Comparison of ENCODE assay signal across 25 mouse cellular contexts in genomic region chr2:169910606-169911005, GRCm38 (mm10).
A peak's percentile ranks its signal among the peaks of the same experiment; 100 is the strongest.
DNase-seq lines count a peak whose midpoint lies in the region; ATAC-seq and TF ChIP-seq lines count a peak whose summit lies in the region.
"Had no signal": no experiment of that assay in that cellular context is flagged by ENCODE, and none has a peak within 500 bp of the region (broad histone marks: within the 10 kb centered on the region; RNA-seq: fewer than 3 reads in every experiment).

No protein-coding gene starts in this region.

- no peak for TF ChIP-seq EP300 in stomach, postnatal 0 days (optimal IDR thresholded peaks at IDR 0.05)

- no peak for TF ChIP-seq CTCF in stomach, postnatal 0 days (IDR thresholded peaks at IDR 0.05; ENCODE audit: low read depth)

- 0 out of 2 replicates have a peak overlapping the region, but pooled peaks have one; percentile 4 for H3K27ac ChIP-seq in limb, embryonic 10.5 days
- no peak overlapping the region for H3K27ac ChIP-seq in stomach, postnatal 0 days (replicated peaks)
- no peak overlapping the region for H3K27ac ChIP-seq in forebrain, embryonic 13.5 days
- H3K27ac ChIP-seq: embryonic facial prominence, embryonic 13.5 days; embryonic facial prominence, embryonic 15.5 days; forebrain, embryonic 10.5 days; forebrain, embryonic 12.5 days; forebrain, embryonic 15.5 days had no signal

- H3K9me3 ChIP-seq in limb, embryonic 10.5 days (replicated peaks) = no peaks in the 10 kb centered on the region
- no peaks in the 10 kb centered on the region for H3K9me3 ChIP-seq in stomach, postnatal 0 days (ENCODE audit: control insufficient read depth, low read length)
- no peaks in the 10 kb centered on the region for H3K9me3 ChIP-seq in forebrain, embryonic 13.5 days (replicated peaks)
- H3K9me3 ChIP-seq: embryonic facial prominence, embryonic 13.5 days; embryonic facial prominence, embryonic 15.5 days; forebrain, embryonic 10.5 days; forebrain, embryonic 12.5 days; forebrain, embryonic 15.5 days had no signal

- WGBS in limb, embryonic 10.5 days = 66% methylated on average over 4 of the region's 4 CpGs
- 63% methylated on average over 4 of the region's 4 CpGs for WGBS in stomach, postnatal 0 days
- WGBS in forebrain, embryonic 13.5 days = 59% methylated on average over 4 of the region's 4 CpGs

- peak; percentile 63 for DNase-seq in R1 (ENCODE audit: low read depth, low spot score)
- no peak for DNase-seq in limb, embryonic 10.5 days (ENCODE audit: low spot score)
- DNase-seq in stomach, postnatal 0 days (ENCODE audit: low spot score) = no peak
- no peak for DNase-seq in heart, postnatal 36 days
- DNase-seq in lung, postnatal 10 days = no peak
- DNase-seq: adrenal gland, adult 2 months; adrenal gland, postnatal 10 days; adrenal gland, postnatal 25 days; cerebellum, adult 11 months; cerebellum, adult 18-20 months; cerebellum, adult 8-10 months; cerebellum, adult 9-11 months; cerebellum, postnatal 14 days; cerebellum, postnatal 36 days; embryo, embryonic 11 days; forebrain, postnatal 0 days had no signal

- intact Hi-C loops in heart, postnatal 36 days (cut with DNase I) = no loop called here

- H3K9ac ChIP-seq in stomach, postnatal 0 days (ENCODE audit: low read length) = no peak overlapping the region
- H3K9ac ChIP-seq in forebrain, embryonic 13.5 days = no peak overlapping the region
- H3K9ac ChIP-seq: embryonic facial prominence, embryonic 13.5 days; embryonic facial prominence, embryonic 15.5 days; forebrain, embryonic 12.5 days; forebrain, embryonic 15.5 days; forebrain, postnatal 0 days had no signal

- no peaks in the 10 kb centered on the region for H3K27me3 ChIP-seq in limb, embryonic 10.5 days (ENCODE audit: low read depth, poor library complexity, severe bottlenecking)
- no peaks in the 10 kb centered on the region for H3K27me3 ChIP-seq in stomach, postnatal 0 days (ENCODE audit: control insufficient read depth, insufficient read depth, low read length)
- no peaks in the 10 kb centered on the region for H3K27me3 ChIP-seq in forebrain, embryonic 13.5 days
- H3K27me3 ChIP-seq: CH12.LX; embryonic facial prominence, embryonic 13.5 days; embryonic facial prominence, embryonic 15.5 days; forebrain, embryonic 12.5 days; forebrain, embryonic 15.5 days had no signal

- H3K4me2 ChIP-seq in stomach, postnatal 0 days (replicated peaks; ENCODE audit: low read depth) = no peak overlapping the region
- H3K4me2 ChIP-seq in forebrain, embryonic 13.5 days = no peak overlapping the region
- H3K4me2 ChIP-seq: embryonic facial prominence, embryonic 13.5 days; embryonic facial prominence, embryonic 15.5 days; forebrain, embryonic 12.5 days; forebrain, embryonic 15.5 days had no signal

- H3K4me1 ChIP-seq in limb, embryonic 10.5 days = peaks cover 43% of the 10 kb centered on the region
- no peaks in the 10 kb centered on the region for H3K4me1 ChIP-seq in stomach, postnatal 0 days (replicated peaks; ENCODE audit: control insufficient read depth, insufficient read depth)
- peaks cover 6% of the 10 kb centered on the region; the same call in 1 of the 2 replicates for H3K4me1 ChIP-seq in forebrain, embryonic 13.5 days

- 0 out of 2 replicates have a peak, but pooled peaks have one; percentile 47 for ATAC-seq in stomach, postnatal 0 days (ENCODE audit: low FRiP score, low TSS enrichment)
- ATAC-seq in forebrain, embryonic 13.5 days = no peak
- ATAC-seq: CD4-positive, CD25-positive, alpha-beta regulatory T cell, adult 4 months; forebrain, embryonic 15.5 days; forebrain, postnatal 0 days had no signal

- H3K4me3 ChIP-seq in limb, embryonic 10.5 days = no peak overlapping the region
- H3K4me3 ChIP-seq in stomach, postnatal 0 days (ENCODE audit: low read depth, low read length) = no peak overlapping the region
- no peak overlapping the region for H3K4me3 ChIP-seq in forebrain, embryonic 13.5 days
- H3K4me3 ChIP-seq: embryonic facial prominence, embryonic 13.5 days; embryonic facial prominence, embryonic 15.5 days; erythroblast, embryonic 14.5 days; forebrain, embryonic 10.5 days; forebrain, embryonic 12.5 days; forebrain, embryonic 15.5 days had no signal

- H3K36me3 ChIP-seq in limb, embryonic 10.5 days = no peaks in the 10 kb centered on the region
- no peaks in the 10 kb centered on the region for H3K36me3 ChIP-seq in stomach, postnatal 0 days (ENCODE audit: control insufficient read depth, insufficient read depth, low read length)
- H3K36me3 ChIP-seq in forebrain, embryonic 13.5 days (ENCODE audit: poor library complexity, severe bottlenecking) = no peaks in the 10 kb centered on the region
- H3K36me3 ChIP-seq: embryonic facial prominence, embryonic 13.5 days; embryonic facial prominence, embryonic 15.5 days; forebrain, embryonic 10.5 days; forebrain, embryonic 12.5 days; forebrain, embryonic 15.5 days had no signal
